Mouse (Mus musculus): ENCODE measurements around the gene Rab43. TPM values are rescaled to one million over a fixed set of nuclear protein-coding genes. Genes with fewer than 3 reads are reported as not detected.
"Not testable (repeated sequence)": the region's sequence is repeated elsewhere in the genome, so short reads cannot be mapped to it uniquely, and the experiment has no call there.

Rab43 gene
- polyA plus RNA-seq, 1 experiment: 15.5 TPM

DNA sequence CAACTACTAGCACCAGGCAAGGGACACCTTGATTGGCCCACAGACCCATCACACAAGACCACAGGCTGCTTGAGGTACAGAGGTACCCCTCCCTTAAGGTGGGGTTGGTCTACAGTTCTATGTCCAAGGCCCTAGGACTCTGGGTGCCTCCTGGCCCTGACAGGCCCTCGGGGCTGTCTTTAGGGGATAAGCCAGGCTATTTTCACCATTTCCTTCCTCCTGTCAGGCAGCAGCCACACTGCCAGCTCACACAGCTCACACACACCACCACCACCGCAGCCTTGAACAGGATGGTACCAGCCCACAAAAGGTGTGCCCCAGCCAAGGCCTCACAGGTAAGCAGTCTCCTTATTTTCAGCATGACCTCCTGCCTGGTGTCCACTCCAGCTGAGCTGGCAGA, 34.1 kb downstream of the Rab43 start, which contains the start of gene Gp9:
Gp9 (plus strand) TSS at position 231 of the 400 bp plus-strand sequence.
- H3K4me3 ChIP-seq (ENCODE audit: insufficient read depth, low read length): no peak within 1 kb of the TSS
- TF ChIP-seq POLR2A (IDR thresholded peaks at IDR 0.05; ENCODE audit: low read depth, low read length): no peak
- no peak for TF ChIP-seq CTCF (IDR thresholded peaks at IDR 0.05; ENCODE audit: borderline replicate concordance, insufficient read depth, low read length)
- H3K4me1 ChIP-seq (ENCODE audit: control insufficient read depth, insufficient read depth, low read length): no peaks in the 10 kb centered on the region
- H3K27ac ChIP-seq (ENCODE audit: insufficient read depth, low read length): no peak within 1 kb of the TSS

DNA sequence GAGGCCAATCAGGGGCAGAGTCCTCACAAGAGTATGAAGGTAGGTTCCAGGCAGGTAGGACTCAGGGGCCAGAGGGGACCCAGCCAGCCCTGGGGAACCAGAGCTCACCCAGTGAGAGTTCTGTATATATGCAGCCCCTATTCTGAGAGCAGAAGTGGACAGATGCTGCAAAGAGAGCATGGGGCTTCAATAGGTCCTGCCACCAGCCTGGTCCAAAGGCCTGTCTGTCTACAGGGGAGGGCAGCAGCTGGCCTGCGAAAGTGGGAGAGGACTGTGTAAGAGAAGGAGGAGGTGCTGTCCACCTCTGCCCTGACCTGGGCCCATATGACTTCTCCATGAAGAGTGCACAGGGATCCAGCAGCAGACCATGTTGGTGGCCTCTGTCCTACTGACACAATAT, 35.3 kb downstream of the Rab43 start:
- Histone ChIP-seq H3K27ac (ENCODE audit: insufficient read depth, low read length) (no peak overlapping the region), H3K4me1 (ENCODE audit: control insufficient read depth, insufficient read depth, low read length) (no peaks in the 10 kb centered on the region), H3K4me3 (ENCODE audit: insufficient read depth, low read length) (no peak overlapping the region)
- TF ChIP-seq POLR2A (IDR thresholded peaks at IDR 0.05; ENCODE audit: low read depth, low read length) (no peak), CTCF (IDR thresholded peaks at IDR 0.05; ENCODE audit: borderline replicate concordance, insufficient read depth, low read length) (no peak)

DNA sequence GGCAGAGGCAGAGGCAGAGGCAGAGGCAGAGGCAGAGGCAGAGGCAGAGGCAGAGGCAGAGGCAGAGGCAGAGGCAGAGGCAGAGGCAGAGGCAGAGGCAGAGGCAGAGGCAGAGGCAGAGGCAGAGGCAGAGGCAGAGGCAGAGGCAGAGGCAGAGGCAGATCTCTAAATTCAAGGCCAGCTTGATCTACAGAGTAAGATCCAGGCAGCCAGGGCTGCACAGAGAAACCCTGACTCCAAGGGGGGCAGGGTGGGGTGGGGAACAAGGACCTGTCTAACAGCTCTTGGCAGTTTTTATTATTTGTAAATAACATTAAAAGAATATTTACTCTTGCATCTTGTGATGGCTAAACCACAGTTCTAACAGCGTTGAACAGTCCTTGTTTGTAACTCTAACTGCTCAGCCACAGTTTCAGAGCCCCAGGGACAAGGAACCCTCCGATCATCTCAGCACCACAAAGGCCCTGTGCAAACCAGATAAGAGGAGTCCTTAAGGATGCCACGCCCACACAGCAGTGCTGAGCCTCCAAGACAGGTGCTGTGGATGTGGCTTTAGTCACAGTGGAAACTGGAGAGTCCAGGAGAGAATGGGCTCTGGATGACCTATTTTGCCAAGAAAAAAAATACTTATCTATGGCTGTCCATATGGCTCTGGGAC, 36.2 kb downstream of the Rab43 start:
- TF ChIP-seq POLR2A (IDR thresholded peaks at IDR 0.05; ENCODE audit: low read depth, low read length): no peak
- no peak for TF ChIP-seq CTCF (IDR thresholded peaks at IDR 0.05; ENCODE audit: borderline replicate concordance, insufficient read depth, low read length)
- no peaks in the 10 kb centered on the region for H3K4me1 ChIP-seq (ENCODE audit: control insufficient read depth, insufficient read depth, low read length)
- H3K4me3 ChIP-seq (ENCODE audit: insufficient read depth, low read length): no peak overlapping the region

DNA sequence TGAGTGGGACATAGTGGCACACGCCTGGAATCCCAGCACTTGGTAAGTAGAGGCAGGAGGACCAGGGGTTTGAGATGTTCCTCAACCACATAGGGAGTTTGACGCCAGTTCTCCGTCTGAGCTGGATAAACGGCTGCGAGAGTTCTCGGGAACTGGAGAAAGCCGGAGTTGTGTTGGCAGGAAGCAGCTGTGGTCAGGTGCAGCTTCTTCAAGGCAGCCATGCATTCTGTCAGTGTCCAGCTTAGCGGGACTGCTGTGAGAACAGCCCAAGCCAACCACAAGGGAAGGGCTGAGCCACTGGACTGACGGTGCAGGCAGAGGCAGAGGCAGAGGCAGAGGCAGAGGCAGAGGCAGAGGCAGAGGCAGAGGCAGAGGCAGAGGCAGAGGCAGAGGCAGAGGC, 37.1 kb downstream of the Rab43 start:
- Histone ChIP-seq H3K27ac (ENCODE audit: insufficient read depth, low read length) (no peak overlapping the region), H3K4me1 (ENCODE audit: control insufficient read depth, insufficient read depth, low read length) (no peaks in the 10 kb centered on the region)
- TF ChIP-seq CTCF (IDR thresholded peaks at IDR 0.05; ENCODE audit: borderline replicate concordance, insufficient read depth, low read length): no peak
- no peak for TF ChIP-seq POLR2A (IDR thresholded peaks at IDR 0.05; ENCODE audit: low read depth, low read length)

More for the DNA sequence above, 36.2 kb downstream of the Rab43 start:
- no peak overlapping the region for H3K27ac ChIP-seq (ENCODE audit: insufficient read depth, low read length)

DNA sequence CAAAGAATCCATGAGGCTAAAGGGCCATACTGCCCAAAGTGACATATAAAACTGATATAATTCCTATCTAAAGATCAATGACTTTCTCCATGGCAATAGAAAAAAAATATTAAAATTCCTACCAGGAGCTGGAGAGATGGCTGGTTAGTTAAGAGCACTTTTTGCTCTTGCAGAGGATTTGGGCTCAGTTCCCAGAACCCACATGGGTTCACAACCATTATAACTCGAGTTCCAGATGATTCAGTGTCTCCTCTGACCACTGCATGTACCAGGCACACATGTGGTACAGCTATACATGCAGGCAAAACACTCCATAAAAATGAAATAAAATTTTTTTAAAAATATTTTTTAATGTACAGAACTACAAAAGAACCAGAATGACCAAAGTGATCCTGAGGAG, 37.5 kb downstream of the Rab43 start:
- H3K4me1 ChIP-seq (ENCODE audit: control insufficient read depth, insufficient read depth, low read length): no peaks in the 10 kb centered on the region
- H3K27ac ChIP-seq (ENCODE audit: insufficient read depth, low read length): no peak overlapping the region
- TF ChIP-seq CTCF (IDR thresholded peaks at IDR 0.05; ENCODE audit: borderline replicate concordance, insufficient read depth, low read length): no peak
- no peak overlapping the region for H3K4me3 ChIP-seq (ENCODE audit: insufficient read depth, low read length)

More for the DNA sequence above, 37.1 kb downstream of the Rab43 start:
- H3K4me3 ChIP-seq (ENCODE audit: insufficient read depth, low read length): no peak overlapping the region

DNA sequence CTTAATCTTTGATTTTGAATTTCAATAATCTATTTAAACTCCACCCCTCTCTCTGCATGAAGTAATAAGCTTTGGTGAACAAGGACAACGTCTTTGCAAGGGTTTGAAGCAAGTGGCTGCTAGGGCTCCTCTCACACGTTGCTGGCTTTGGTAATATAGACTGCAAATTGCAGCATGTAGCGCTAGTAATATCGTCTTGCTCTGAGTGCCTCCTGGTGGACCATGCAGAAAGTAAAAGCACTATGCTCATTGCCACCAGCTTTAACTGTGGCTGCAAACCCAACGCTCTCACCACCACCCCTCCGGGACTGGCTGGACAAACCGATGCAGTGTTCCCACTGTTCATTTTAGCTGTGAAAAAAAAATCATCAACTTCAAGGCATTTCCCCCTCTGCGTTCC, 41.3 kb downstream of the Rab43 start:
- no peak overlapping the region for H3K4me3 ChIP-seq (ENCODE audit: insufficient read depth, low read length)
- H3K4me1 ChIP-seq (ENCODE audit: control insufficient read depth, insufficient read depth, low read length): no peaks in the 10 kb centered on the region
- no peak for TF ChIP-seq POLR2A (IDR thresholded peaks at IDR 0.05; ENCODE audit: low read depth, low read length)
- TF ChIP-seq CTCF (IDR thresholded peaks at IDR 0.05; ENCODE audit: borderline replicate concordance, insufficient read depth, low read length): no peak
- H3K27ac ChIP-seq (ENCODE audit: insufficient read depth, low read length): no peak overlapping the region

DNA sequence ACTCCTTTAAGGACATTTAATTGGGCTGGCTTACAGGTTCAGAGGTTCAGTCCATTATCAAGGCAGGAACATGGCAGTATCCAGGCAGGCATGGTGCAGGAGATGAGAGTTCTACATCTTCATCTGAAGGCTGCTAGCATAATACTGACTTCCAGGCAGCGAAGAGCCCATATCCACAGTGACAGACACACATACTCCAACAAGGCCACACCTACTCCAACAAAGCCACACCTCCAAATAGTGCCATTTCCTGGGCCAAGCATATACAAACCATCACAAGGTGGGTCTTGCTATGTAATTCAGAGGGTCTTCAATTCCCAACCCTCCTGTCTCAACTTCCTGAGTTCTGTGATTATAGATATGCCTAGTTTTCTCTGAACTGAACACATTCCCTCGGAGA, 47.7 kb downstream of the Rab43 start:
- H3K4me3 ChIP-seq (ENCODE audit: insufficient read depth, low read length); H3K4me1 ChIP-seq (ENCODE audit: control insufficient read depth, insufficient read depth, low read length); H3K27ac ChIP-seq (ENCODE audit: insufficient read depth, low read length): not testable (repeated sequence)

DNA sequence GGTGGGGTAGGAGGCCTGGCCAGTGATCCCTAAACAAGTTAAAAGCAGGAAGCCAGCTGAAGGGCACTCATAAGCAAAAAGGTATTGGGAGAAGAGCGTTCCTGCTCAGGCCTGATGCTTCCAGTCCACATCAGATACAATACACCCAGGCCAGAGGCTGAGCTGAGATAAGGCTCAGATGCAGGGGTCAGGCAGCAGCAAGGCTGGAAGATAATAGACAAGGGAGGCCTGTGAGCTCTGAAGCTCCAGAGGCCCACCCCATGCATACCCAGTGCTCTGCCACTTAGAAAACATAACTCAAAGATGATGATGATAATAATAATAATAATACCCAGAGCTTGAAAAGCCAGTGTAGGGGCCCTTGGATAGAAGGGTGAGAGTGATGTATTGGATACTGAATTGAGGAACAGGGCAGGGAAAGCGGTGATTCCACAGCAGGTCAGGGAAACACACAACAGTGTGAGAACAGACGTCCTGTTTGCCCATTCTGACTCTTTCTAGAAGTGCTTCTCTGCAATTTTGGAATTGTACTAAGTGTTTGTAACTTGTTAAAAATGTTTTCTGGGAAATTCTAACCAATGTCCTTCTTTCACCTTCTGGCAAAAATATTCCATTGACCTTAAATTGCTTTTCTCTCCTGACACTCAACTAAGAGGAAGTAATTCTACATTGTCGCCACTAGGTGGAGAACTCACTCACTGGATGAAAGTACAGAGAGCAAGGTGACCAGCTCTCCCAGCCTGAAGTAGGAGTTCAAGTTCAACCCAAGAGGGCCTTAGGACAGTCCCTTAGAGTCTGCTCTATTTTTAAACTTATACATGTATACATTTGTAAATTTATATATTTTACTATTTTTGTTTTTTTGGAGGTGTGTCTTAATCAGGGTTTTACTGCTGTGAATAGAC, 48.3 kb downstream of the Rab43 start:
- no peaks in the 10 kb centered on the region for H3K4me1 ChIP-seq (ENCODE audit: control insufficient read depth, insufficient read depth, low read length)
- TF ChIP-seq POLR2A (IDR thresholded peaks at IDR 0.05; ENCODE audit: low read depth, low read length) (no peak), CTCF (IDR thresholded peaks at IDR 0.05; ENCODE audit: borderline replicate concordance, insufficient read depth, low read length) (no peak)
- no peak overlapping the region for H3K4me3 ChIP-seq (ENCODE audit: insufficient read depth, low read length)
- no peak overlapping the region for H3K27ac ChIP-seq (ENCODE audit: insufficient read depth, low read length)

DNA sequence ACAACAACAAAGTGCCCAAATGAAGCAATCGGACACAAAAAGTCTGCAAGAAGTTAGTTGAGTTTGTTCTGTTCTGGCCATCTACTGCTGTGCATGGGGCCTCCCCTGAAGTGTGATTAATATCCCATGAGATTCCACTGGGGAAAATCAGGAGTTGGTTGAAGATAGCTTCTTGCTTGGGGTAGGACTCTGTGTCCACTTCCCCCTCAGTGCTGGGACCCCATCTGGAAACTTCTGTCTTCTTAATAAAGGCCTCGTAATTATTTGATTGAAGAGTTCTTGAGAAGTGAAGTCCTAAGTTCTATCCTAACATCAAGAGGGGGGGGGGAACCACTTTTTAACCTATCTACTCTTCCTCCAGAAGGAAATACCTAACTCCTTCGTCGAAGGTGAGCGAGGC, 49.8 kb downstream of the Rab43 start:
- H3K4me1 ChIP-seq (ENCODE audit: control insufficient read depth, insufficient read depth, low read length): no peaks in the 10 kb centered on the region
- H3K27ac ChIP-seq (ENCODE audit: insufficient read depth, low read length): no peak overlapping the region
- no peak overlapping the region for H3K4me3 ChIP-seq (ENCODE audit: insufficient read depth, low read length)
- TF ChIP-seq CTCF (IDR thresholded peaks at IDR 0.05; ENCODE audit: borderline replicate concordance, insufficient read depth, low read length): no peak

DNA sequence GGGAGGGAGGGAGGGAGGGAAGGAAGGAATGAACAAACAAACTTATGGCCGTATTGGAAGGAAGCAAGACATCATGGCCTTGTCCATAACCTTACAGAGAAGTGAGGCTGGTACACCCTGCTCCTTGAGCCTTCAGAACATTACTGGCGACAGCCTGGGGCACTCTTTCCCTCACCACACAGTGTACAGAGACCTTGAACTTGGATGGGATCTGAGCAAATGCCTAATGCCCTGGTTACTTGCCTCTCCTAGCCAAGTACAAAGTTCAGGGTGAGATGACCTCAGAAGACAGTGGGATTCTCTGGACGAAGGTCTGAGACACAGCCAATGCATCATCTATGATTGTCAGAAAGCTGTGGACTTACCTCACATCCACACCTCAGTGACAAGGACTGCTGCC, 52.1 kb downstream of the Rab43 start:
- TF ChIP-seq CTCF (IDR thresholded peaks at IDR 0.05; ENCODE audit: borderline replicate concordance, insufficient read depth, low read length) (no peak), POLR2A (IDR thresholded peaks at IDR 0.05; ENCODE audit: low read depth, low read length) (no peak)
- Histone ChIP-seq H3K4me3 (ENCODE audit: insufficient read depth, low read length) (no peak overlapping the region), H3K4me1 (ENCODE audit: control insufficient read depth, insufficient read depth, low read length) (no peaks in the 10 kb centered on the region), H3K27ac (ENCODE audit: insufficient read depth, low read length) (no peak overlapping the region)

All from embryonic fibroblast, embryonic 13.5 days (primary cell).